Mouse (Mus musculus) heart, adult 11 months (tissue): ENCODE measurements around the gene 4930412O13Rik.
A peak's percentile ranks its signal among the peaks of the same experiment; 100 is the strongest.

Source experiments
- DNase-seq: peaks from one replicate; pipeline ENCODE4 v3.0.0; 2022

Gene 4930412O13Rik

DNA sequence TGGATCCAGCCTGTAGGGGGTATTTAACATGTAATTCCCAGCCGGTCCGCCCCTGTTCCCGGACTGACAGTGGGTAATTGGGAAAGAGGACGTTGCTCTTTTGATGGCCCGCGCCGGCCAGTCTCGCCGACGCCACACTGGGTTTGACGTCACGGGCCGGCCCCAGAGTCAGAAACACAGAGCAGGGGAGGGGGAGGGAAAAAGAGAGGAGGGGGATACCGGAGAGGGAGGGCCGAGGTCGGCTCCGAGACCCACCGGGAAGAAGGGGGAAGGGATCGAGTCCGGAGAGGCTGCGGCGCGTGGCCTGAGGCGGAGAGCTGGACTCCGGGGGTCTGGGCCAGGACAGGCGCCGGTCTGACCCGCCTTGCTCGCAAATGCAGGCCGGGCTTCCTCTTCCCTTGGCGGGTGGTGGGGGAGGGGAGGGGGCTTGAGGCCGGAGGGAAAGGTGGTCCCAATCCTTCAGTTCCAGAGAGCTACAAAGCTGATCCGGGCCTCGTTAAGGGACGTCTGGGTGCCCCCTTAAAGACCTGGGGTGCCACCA is at the start of gene 4930412O13Rik:
Gene 4930412O13Rik (plus strand): TSS at position 202 of the 541 bp plus-strand sequence.
- DNase-seq = peak; percentile 92

DNA sequence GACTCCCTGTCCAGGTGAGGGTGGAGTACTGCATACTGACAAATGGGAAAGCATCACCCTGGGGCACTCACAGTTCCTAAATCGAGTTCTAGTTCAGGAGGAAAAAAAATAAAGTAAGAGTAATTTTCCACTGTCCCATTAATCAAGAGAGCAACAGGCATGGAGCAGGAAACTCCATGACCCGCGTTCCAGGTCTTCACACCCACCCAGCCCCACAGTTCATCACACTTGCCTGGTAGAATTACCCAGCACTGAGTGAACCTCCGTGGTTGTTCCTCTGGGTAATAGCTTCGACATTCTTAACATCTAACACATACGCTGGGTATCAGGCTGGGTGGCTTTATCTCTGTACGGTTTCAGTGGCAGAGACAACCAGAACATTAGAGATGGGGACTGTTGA is 47.3 kb upstream of the 4930412O13Rik start:
- DNase-seq = no peak

DNA sequence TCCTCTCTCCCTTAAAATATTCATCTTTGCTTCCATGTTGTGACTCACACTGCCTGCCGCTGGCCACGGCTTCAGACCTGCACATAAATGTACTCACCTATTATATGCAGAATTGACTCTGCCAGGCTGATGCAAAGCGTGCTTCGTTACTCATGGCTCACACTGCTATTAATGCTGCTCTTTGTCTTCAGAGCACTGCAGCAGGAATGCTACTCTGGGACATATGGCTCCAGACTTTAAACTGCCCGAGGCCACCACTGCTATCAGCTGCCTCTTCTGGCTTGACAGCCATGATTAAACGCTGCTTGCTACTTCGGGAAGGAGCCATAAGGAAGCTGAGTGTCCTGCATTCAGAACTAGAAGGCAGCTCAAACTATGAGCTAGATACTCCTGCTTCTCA is 45.9 kb upstream of the 4930412O13Rik start:
- no peak for DNase-seq

DNA sequence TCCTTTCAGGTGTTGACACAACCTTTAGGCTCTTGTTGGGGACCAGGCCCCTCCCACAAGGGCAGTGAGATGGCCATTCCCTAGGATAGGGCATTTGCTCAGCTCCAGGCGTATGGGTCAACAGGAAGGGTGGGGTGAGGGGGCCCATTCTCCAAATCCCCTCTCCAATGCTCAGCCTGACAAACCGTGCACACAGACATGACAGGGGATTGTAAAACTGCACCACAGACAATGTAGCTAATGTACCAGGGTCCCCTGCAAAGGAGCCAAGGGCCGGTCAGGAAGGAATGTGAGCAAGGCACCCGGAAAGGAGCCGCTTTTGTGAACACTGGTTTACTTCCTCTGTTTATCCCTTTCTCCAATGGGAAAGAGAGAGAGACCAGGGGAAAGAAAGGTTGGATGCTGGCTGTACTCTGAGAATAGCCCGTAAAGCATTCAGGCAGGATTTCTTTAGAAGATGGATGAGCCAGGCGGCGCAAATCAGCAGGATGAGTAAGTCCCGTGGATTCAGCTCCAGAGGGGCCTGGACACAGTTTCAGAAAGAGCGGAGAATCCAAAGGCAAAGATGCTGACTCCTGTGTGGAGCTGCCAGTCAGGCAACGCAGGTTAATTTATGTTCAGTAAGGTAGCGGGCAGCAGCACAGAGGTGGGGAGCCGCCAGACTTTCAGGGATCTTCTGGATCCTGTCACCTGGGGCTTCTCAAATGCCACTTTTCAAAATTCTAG is 28.0 kb upstream of the 4930412O13Rik start:
- DNase-seq = no peak

DNA sequence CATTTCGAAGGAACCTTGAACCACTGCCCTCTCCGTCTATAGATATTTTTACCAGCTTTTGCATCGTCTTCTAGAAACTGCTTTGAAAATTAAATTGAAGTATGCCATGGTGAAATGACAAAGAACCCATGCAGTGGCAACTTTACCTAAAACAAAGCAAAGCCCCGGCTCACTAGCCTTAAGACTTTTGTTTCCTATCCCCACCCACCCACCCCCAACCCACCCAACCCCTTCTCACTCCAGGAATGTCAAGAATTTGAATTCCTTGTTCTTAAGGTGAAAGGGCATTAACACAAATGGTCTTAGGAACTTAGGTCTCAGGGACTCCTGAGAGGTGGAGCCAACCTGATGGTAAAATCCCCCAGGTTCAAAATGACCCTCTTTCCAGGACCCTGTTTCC is 25.2 kb upstream of the 4930412O13Rik start:
- no peak for DNase-seq

DNA sequence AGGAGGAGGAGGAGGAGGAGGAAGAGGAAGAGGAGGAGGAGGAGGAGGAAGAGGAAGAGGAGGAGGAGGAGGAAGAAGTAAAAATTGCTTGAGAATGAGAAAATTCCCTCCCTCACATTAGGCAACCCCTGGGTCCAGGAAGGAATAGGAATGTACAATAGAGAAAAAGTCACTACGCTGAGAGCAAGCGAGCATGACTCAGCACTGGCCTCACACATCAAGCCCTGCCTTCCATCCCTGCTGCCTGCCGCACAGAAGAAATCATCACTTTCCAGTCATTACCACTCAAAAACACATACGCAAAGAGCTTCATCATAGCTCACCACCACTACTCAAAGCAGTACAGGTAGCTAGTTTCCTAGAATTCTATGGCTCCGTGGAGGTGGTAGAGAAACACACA is 20.4 kb upstream of the 4930412O13Rik start:
- no peak for DNase-seq

DNA sequence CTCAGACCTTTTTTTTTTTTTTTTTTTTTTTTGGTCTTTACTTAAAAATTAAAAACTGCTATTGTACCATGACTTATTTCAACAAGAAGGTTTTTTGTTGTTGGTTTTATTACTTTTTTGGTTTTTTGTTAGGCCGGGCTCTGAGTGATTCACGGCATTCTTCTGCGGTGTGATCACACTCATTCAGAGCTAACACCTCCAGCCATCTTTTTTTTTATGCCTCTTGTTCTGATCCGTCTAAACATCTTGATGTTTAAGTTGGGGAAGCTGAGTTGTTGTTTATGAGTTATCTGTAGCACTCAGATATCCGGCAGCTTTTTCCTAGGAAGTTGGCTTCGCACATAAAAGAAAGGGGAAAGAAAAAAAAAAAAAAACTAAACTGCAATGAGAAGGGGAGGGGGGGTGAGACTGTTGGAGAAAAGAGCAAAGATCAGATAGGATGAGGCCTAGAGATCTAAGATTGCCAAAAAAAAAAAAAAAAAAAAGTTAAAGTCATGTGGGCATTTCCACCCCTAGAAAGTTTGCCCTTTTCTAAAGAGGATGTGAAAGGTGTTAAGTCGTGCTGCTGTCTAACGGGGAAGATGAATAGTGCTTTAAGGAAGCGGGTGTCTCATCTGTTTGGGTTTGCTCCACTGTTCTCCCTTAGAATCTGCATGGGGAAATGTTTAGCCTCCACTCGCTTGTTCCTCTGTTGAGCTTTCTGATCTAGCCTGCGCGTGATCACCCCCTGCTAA is 13.8 kb upstream of the 4930412O13Rik start:
- no peak for DNase-seq

DNA sequence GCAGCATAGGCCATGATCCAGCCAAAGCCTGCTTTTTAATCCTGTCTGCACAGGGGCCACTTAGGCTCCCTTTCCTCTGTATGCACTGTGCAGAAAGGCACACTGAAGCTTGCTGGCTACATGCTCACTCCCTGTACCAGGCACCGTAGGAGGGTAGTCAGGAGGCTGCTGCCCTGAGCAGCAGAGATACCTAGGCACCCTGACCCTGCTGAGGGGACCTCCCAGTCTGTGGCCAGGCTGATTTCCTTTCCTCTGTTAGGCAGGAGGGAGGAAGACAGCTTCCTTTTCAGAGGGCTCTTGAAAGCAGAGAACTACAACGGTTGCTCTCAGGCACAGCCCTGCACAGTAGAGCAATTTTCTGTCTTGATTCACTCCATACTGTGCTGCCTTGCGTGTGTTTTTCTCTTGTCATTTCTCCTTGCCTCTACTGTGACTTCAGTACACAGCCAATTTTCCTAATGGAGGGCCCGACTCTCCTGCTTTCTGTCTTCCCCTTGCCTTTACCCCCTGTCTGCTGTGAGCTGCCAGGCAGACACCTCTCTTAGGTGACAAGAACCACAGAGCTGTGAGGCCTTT is 9.8 kb upstream of the 4930412O13Rik start:
- peak; percentile 77 for DNase-seq

DNA sequence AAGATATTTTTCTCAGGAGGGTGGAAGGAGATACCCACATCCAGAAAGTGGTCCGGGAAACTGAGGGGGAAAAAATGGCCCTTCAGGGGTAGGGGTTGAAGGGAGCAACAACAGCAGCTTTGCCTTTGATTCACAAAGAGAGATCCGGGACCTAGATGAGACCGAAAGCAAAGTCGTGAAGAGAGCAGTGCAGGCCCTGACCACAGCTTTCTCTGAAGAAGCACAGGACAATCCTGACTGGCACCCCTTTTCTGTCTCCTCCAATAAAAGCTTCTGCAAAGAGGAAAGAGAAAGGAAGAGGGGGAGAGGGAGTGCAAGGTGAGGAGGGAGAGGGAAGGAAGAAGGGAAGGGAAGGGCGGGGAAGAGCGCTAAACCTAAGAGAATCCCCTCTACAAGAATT is 9.3 kb upstream of the 4930412O13Rik start:
- peak; percentile 82 for DNase-seq

DNA sequence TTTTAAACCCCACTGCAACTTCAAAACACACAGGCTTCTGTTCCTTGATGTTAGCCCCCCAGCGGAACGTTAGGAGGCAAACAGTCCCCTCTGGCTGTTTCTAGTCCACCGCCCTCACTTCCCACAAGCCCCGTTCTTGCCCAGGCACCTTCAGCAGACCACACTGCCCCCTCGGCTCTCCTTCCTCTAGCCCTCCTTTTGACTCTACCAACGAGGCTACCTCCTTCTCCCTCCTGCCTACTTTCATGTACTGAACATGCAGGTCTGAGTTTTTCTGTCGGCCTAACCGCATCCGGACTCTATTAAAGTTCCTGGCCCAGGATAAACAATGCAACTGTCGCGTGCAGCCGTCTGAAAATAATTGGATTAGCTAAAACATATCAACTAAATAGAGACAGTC is 8.4 kb upstream of the 4930412O13Rik start:
- peak; percentile 64 for DNase-seq

DNA sequence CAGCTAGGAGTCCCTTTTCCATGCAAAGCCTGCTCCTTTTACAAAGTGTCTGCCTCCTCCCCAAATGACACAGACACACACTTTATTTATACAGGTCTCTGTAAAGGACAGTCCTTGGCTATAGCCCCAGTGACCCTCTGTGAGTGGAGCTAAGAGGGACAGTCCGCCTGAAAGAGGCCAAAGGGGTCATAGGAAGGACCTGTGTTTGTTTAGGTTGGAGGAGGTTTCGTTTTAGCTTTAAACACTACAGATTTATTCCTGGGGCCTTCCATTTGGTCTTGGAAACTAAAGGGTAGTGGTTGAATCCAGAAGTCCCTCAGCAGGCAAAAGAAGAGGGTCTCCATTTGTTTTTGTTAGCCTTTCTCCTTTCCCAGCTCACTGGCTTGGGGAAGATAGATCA is 7.3 kb upstream of the 4930412O13Rik start:
- peak; percentile 75 for DNase-seq

DNA sequence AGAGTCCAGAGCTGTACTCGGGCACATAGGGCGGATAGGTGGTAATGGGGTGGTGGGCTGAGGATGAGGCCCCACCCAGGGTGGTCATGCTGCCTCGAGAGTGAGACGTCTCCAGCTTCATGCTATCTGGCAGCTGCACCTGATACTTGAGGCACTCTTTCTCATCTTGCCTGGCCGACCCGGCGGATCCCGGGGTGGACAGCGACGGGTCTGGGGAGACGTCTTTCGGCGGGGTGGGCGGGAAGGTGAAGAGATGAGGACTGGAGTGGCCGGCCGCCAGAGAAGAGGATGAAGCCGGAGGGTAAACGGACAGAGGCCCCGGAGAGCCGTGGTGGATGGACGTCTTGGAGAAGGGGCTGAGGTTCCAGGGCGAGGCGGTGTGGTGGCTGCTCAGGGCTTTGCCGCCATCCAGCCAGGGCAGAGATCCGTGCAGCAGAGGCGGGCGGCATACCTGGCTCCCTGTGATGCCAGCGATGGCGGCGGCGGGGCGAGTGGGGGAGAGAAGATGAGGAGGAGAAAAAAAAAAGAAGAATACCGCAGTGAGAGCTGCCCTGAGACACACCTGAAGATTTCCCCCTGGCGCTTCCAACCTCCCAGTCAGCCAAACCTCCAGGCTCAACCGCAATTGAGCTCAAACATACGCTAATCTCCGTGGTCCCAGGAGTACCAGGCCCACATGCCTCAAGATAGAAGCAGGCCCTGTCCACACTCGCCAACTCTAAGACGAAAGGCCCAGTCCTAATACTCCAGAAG is 6.4 kb upstream of the 4930412O13Rik start:
- peak; percentile 88 for DNase-seq

DNA sequence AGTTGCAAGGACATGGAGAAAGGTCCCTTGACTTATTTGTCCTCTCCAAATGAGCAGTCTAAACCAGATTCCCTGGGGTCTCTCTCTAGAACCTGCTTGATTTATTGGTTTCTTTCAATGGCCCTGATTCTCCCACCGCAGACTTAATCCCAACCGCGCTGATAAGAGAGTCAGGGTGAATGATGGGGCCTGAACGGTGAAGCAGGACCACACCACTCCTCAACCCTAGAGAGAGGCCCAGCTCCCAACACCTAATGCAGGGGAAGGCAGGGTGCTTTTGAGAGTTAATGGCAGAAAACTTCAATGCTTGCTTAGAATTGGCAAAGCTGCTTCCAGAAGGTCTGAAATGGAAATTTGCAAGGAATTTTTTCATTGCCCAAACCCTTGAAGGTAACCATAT is 5.8 kb upstream of the 4930412O13Rik start:
- no peak for DNase-seq

DNA sequence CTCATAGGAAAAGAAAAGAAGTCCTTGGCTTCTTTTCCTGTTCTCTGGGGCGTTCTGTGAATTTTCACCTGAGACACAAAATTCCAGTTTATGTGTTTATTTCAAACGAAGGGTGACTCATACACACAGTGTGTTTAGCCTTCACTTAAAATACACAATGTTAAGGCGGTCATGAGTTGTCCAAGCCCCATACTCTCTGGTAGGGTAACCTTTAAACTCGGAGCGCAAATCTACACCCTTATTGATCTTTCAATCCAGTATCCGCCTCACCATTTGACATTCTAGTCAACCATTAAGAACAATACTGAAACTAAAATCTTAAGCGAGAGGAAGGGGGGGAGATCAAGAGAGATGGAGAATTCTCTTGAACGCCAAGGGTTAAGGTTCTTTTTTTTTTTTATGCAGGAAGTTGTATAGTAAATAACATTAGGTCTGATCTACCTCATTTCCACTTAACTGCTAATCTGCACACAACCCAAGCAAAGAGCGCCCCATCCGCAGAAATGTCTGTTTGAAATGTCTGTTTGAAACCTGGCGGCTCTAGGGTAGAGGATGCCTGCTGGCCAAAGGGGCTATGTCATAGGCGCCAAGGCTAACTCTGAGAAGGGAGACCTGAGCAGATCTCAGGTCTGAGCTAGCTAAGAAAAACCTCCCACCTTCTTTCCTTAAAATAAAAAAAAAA is 5.2 kb upstream of the 4930412O13Rik start:
- DNase-seq = peak; percentile 59

DNA sequence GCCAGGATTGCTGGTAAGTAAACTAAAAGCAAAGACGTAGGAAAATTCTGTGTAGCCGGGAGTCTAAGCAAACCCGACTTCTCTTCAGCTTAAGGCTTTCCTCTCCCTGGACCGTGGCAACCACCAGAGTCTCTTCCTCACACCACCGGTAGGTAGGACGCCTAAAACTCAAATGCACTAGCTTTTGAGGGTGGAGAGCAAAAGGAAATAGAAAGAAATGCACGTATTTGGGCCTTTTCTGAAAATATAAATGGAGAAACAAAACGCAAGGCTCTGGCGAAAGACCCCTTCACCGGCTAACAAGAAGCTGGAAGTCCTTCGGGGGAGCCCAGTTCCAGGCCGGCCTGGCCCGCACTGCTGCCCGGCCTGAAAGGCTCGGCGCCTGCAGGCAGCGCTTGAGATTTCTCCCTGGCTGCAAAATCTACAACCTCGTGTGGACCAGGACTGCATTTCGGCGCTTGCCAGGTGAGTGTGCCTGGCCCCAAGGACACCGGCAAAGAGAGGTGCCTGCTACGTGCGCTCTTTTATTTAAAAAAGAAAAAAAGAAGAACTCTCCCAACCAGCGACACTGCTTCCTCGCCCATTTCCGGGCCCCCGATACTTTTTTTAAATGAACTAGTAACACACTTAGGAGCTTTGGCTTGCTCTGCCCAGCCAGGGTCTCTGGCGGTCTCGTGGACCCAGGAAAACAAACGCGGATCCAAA is 4.3 kb upstream of the 4930412O13Rik start:
- DNase-seq = no peak

DNA sequence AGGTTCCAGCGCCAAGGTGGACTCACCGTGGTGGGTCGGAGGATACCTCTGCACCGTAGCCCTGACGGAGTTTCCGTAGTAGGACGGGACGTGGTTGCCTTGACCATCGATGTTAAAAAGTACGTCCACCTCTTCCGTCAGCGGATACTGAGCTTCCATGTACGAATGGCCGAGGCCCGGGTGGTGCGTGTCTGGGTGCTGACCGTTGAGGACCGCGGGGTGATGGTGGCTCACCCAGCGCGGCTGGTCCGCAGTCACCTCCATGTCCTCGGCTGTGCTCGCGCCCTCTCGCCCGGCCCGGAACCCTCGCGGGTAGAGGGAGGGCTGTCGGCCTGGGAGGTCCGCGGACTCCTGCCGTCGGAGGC is 3.7 kb upstream of the 4930412O13Rik start:
- no peak for DNase-seq

DNA sequence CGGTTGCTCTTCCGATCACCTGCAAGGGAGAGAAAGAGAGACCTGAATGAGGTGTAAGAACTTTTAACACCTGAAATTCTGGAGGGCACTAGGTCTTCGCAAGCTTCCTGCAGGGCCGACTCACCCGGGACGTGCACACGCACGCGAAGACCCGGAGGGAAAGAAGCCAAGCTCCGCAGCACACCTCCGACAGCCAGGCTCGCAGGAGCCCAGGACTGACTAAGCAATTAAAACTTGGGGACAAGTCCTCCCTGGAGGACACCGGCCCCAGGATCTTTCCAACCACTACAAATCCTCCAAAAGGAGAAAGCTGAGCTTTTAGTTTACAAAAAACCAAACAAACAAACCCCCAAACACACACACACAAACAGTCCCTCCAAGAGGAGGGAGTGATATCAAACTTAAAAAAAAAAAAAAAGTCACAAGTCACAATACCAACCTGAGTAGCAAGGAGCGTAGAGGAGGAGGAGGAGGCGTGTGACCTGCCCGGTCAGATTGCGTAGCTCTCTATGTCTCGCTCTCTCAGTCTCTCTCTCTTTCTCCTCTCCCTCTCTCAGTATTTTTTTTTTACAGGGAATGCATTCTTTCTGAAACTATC is 3.0 kb upstream of the 4930412O13Rik start:
- DNase-seq = no peak

DNA sequence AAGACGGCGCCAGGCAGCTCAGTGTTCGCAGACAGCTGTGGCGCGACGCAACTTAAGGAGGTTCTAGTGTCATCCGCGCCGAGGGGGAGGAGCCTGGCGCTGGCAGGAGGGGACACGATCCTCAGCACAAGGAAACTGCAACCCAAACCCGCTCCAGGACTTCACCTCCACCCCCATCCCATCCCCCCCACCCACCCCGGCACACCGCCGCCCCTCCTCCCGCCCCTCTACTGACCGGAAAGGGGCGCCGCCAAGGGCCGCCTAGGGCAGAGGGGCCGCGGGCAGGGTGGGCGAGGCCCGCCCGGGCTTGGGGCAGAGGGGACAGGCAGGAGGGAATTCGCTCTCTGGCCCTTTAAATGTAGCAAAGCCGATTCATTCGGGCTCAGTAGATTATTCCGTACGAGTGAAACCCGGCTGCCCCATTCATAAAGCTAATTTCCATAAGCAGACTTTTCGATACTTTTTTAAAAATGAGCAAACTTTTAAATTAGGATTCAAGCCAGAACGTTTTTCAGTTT is 2.4 kb upstream of the 4930412O13Rik start:
- peak; percentile 97 for DNase-seq

DNA sequence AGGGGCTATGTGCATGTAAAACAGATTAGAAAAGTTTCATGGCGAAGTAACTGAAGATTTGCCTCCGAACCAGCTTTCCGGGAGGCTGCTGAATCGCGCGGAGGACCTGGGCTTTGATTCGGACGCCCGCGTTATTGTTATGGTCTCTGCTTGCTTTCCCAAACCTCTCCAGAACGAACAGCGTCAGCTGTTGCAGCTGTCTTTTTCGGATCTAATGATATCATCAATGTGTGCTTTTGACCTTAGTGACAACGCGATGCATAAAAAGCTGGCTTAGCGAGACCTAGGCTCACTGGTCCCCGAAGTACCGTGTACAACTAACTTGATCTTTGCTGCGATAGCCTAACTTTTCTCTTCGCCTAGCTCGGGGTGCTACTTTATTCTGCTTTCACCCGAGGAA is 2.0 kb upstream of the 4930412O13Rik start:
- DNase-seq = no peak

DNA sequence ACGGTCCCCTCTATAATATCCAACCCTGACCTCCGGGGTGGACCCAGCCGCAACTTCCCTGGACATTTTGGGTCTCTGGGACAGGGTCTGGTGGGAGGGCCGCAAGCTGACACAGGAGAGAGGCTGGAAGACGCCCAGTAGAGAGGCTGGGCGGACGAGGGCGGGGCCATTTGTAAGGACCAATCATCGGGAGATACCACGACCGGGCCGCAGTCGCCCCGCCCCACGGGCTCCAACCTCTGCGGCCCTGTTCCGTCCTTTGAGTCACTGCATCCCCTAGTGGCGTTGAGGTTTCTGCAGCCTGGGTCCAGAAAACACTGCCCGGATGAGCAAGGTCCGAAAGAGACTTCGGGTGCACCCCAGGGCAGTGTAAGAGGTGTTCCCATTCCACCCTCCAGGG is 1.6 kb upstream of the 4930412O13Rik start:
- DNase-seq = peak; percentile 99

DNA sequence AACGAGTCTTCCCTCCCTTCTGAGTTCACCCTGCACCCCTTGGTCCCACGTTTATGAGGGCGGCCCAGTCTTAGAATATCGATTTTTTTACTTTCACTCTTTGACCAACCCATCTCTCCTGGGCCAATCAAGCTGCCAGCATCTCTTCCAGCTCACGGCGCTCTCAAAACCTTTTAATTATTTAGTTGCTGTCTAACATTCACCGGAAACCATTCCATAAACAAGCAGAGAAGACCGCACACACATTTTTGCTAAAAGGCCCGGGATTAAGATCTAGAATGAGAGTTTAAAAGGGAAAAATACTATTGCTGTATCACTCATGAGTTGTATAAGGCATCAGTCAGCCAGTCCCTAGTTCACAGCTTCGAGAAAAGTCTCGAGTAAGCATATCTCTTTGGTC is 781 bp upstream of the 4930412O13Rik start:
- peak; percentile 55 for DNase-seq
